Mouse (Mus musculus) embryonic facial prominence, embryonic 15.5 days (tissue): ENCODE measurements around the gene Tmsb15l. TPM values are rescaled to one million over a fixed set of nuclear protein-coding genes. Genes with fewer than 3 reads are reported as not detected.
"Not testable (repeated sequence)": the region's sequence is repeated elsewhere in the genome, so short reads cannot be mapped to it uniquely, and the experiment has no call there.

Experiments used
- ATAC-seq: fragments of 200-750 bp; cut with Nextera tagmentation; 2 replicates; pipeline ENCODE4 v1.8.0; 2017; ENCODE audit warnings: low read depth, moderate TSS enrichment; ENCODE audit not compliant: insufficient number of reproducible peaks, low FRiP score, low TSS enrichment
- H3K27ac ChIP-seq: fragments of 300-500 bp; sonication (generic); replicated peaks from 2 replicates; pipeline ENCODE4 v1.5.1; 2015; ENCODE audit warnings: mild to moderate bottlenecking, inconsistent platforms
- H3K27me3 ChIP-seq: fragments of 300-500 bp; sonication (generic); 2 replicates; pipeline ENCODE4 v1.6.1; 2015; ENCODE audit warnings: inconsistent platforms
- H3K36me3 ChIP-seq: fragments of 300-500 bp; sonication (generic); 2 replicates; pipeline ENCODE4 v1.6.1; 2015; ENCODE audit warnings: mild to moderate bottlenecking, inconsistent platforms
- H3K4me1 ChIP-seq: fragments of 300-500 bp; sonication (generic); 2 replicates; pipeline ENCODE4 v1.6.1; 2015; ENCODE audit warnings: inconsistent platforms
- H3K4me2 ChIP-seq: fragments of 300-500 bp; sonication (generic); replicated peaks from 2 replicates; pipeline ENCODE4 v1.6.1; 2015; ENCODE audit warnings: mild to moderate bottlenecking, inconsistent platforms
- H3K4me3 ChIP-seq: fragments of 300-500 bp; sonication (generic); replicated peaks from 2 replicates; pipeline ENCODE4 v1.5.1; 2015; ENCODE audit warnings: mild to moderate bottlenecking, inconsistent platforms
- H3K9ac ChIP-seq: fragments of 300-500 bp; sonication (generic); 2 replicates; pipeline ENCODE4 v1.6.1; 2015; ENCODE audit warnings: inconsistent platforms
- H3K9me3 ChIP-seq: fragments of 300-500 bp; sonication (generic); replicated peaks from 2 replicates; pipeline ENCODE4 v1.6.1; 2016; ENCODE audit warnings: inconsistent platforms
- WGBS: fragments of 180-500 bp; shearing (Covaris S2); methylation state at CpG from one replicate; pipeline ENCODE4 v1.1.7; 2015; 5-methylcytosine and 5-hydroxymethylcytosine counted together
- polyA plus RNA-seq: library from polyadenylated mRNA; unstranded; fragments of >200 nt; fragmentation: Nextera tagmentation; extraction: Ambion mirVana; gene quantifications from 2 replicates; pipeline ENCODE4 v1.2.1, GENCODE M21; 2015

Tmsb15l gene
- polyA plus RNA-seq, 1 experiment from 2014 or later: 3.9 TPM

DNA sequence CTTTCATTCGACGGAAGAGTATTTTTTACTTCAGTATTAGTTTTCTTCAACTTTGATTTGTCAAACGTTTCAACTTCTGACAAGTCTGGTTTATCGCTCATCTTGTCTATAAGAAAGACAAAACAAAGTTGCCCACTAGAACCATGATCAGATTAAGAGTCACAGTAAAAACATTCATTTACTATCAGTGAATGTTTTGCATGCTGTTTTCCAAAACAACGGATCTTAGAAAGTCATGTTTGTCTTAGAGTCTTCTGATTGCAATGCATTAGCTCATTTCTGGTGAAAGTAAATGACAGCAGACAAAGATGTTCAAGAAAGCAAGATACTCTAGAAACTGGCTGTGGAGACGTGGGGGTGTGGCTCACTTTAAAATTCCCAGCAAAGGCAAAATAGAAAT is 1.3 kb downstream of the Tmsb15l start, which contains the start of gene Tmsb15b2:
Gene Tmsb15b2 (minus strand): TSS at position 101 of the 400 bp plus-strand sequence.
- H3K36me3 ChIP-seq, H3K27me3 ChIP-seq, H3K9me3 ChIP-seq, ATAC-seq, H3K9ac ChIP-seq, H3K4me1 ChIP-seq, H3K27ac ChIP-seq: not testable (repeated sequence)
- WGBS: 87% methylated on average over 6 of the region's 6 CpGs
- Histone ChIP-seq H3K4me3 (peak within 1 kb of the TSS; percentile 47), H3K4me2 (peak within 1 kb of the TSS; percentile 51)

DNA sequence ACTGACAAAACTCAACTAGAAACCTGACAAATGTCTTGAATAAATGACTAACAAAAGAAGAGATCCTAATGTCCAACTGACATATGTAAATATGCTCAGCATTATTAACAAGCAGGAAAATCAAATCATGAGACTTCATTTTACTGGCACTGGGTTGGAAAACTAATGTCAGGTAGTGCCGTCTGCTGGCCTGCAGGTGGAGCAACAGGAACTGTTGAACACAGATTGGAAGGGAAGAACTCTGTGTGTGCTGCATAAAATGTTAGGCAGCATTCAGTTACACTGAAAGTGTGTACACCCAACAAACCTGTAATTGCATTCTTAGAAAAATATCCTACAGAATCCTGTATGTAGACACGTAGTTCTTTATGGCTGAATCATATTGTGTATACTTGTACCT is 17.0 kb downstream of the Tmsb15l start:
- H3K27ac ChIP-seq: no peak overlapping the region
- H3K36me3 ChIP-seq: no peaks in the 10 kb centered on the region
- no peaks in the 10 kb centered on the region for H3K27me3 ChIP-seq
- no peak overlapping the region for H3K4me3 ChIP-seq
- no peaks in the 10 kb centered on the region for H3K9me3 ChIP-seq
- ATAC-seq: no peak
- 17% methylated on average over 2 of the region's 2 CpGs for WGBS
- no peaks in the 10 kb centered on the region for H3K4me1 ChIP-seq
- no peak overlapping the region for H3K4me2 ChIP-seq
- no peak overlapping the region for H3K9ac ChIP-seq

- Histone ChIP-seq H3K4me2 (peak overlapping the region; percentile 45), H3K4me3 (peak overlapping the region; percentile 37)
- not testable (repeated sequence) for H3K36me3 ChIP-seq, H3K9ac ChIP-seq, H3K27ac ChIP-seq, H3K4me1 ChIP-seq, ATAC-seq, H3K27me3 ChIP-seq, H3K9me3 ChIP-seq
- 57% methylated on average over 5 of the region's 5 CpGs for WGBS
Measured at GRCm38 (mm10) chrX:136958300-136958699, 18.4 kb downstream of the Tmsb15l start.

DNA sequence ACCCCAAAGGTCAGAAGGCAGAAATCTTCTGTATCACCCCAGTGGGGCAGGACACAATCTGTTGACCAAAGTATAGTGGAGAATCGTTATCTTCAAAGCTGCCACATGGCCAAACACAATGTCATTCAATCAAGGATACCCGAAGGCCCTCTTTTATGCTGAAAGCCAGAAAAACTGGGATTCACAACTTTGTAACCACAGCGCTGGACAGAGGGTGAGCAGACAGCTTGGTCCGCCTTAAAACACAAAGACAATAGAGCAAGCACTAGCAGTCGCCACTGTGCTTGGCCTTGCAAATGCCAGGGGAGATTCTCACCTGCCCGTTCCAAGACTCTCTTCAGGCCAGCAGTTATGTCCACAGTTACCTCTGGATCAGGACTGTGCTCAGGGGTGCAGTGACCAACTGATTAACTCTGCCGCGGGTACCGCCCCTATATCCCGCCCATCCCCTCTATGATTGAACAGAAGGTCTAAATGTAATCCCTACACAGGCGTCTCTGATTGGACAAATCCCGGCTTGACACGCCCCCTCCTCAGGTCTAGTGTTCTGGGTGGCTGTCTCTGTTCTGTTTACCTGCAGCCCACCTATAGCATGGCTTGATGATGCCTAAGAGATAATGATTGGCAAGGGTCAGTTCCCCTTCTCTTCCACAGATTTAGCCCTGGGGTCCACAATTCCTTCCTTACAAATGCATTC is 18.9 kb downstream of the Tmsb15l start:
- peak; percentile 91 for ATAC-seq
- H3K9me3 ChIP-seq, H3K27me3 ChIP-seq, H3K4me1 ChIP-seq, H3K36me3 ChIP-seq, H3K27ac ChIP-seq, H3K9ac ChIP-seq: not testable (repeated sequence)
- Histone ChIP-seq H3K4me2 (peak overlapping the region; percentile 45), H3K4me3 (peak overlapping the region; percentile 37)
- 26% methylated on average over 13 of the region's 13 CpGs for WGBS

DNA sequence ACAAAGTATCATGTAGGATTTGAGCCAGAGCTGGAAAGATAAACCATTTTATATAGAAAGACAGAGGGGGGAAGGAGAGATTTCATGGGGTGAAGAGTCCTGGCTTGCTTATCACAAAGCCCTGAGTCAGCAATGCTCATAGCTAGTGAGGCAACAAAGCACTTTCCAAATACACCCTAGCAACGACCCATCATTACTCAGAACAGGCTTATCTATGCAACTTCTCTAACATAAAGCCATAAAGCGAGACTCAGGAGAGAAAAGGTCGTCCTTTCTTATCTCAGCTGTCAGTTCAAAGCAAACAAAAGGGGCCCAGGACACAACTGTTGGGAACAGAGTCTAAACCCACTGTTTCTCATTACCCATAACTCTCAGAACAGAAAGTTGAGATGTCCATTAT is 38.7 kb downstream of the Tmsb15l start:
- Histone ChIP-seq H3K4me1 (no peaks in the 10 kb centered on the region), H3K4me2 (no peak overlapping the region), H3K4me3 (no peak overlapping the region), H3K9me3 (no peaks in the 10 kb centered on the region), H3K36me3 (no peaks in the 10 kb centered on the region), H3K9ac (no peak overlapping the region), H3K27ac (no peak overlapping the region), H3K27me3 (no peaks in the 10 kb centered on the region)
- no peak for ATAC-seq
- WGBS: 43% methylated on average over 3 of the region's 3 CpGs

GRCm38 (mm10) chrX:136927031-136927430 is 49.6 kb downstream of the Tmsb15l start, which contains the start of gene H2bfm:
Gene H2bfm (plus strand): TSS chrX:136927325.
- Histone ChIP-seq H3K27ac (no peak within 1 kb of the TSS), H3K27me3 (no peaks in the 10 kb centered on the region), H3K9ac (no peak within 1 kb of the TSS), H3K36me3 (no peaks in the 10 kb centered on the region), H3K4me2 (no peak within 1 kb of the TSS), H3K4me3 (no peak within 1 kb of the TSS), H3K9me3 (no peaks in the 10 kb centered on the region), H3K4me1 (no peaks in the 10 kb centered on the region)
- no peak for ATAC-seq
- WGBS: 91% methylated on average over 14 of the region's 14 CpGs

DNA sequence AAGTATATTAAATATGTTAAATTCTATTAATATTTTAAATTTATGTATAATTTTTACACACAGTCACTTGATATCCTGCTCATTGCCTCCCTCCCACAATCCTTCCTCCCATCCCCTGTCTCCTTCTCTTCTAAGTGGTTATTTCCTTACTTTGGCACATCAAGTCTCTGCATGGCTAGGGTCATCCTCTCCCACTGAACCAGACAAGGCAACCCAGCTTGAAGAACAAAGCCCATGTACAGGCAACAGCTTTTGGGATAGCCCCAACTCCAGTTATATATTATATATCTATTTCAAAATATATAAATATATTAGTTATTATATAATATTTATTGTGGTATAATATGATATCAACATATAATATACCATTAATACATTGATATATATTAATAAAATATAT is 50.8 kb downstream of the Tmsb15l start:
- no peaks in the 10 kb centered on the region for H3K36me3 ChIP-seq

More for the DNA sequence above, 50.8 kb downstream of the Tmsb15l start:
- Histone ChIP-seq H3K4me2 (no peak overlapping the region), H3K9ac (no peak overlapping the region), H3K4me3 (no peak overlapping the region), H3K27ac (no peak overlapping the region), H3K27me3 (no peaks in the 10 kb centered on the region), H3K4me1 (no peaks in the 10 kb centered on the region), H3K9me3 (no peaks in the 10 kb centered on the region)
- ATAC-seq: no peak

Other genes starting within 250 kb of the Tmsb15l start
- gene Morf4l2, start 233.2 kb downstream of the Tmsb15l start, polyA plus RNA-seq: 552 and 560 TPM in 2 replicates
- 0.08 and 0.11 TPM in 2 replicates for gene Glra4, start 196.7 kb downstream of the Tmsb15l start, polyA plus RNA-seq
- 10.1 and 11.9 TPM in 2 replicates for gene Plp1, start 154.2 kb downstream of the Tmsb15l start, polyA plus RNA-seq
- 0.47 and 0.69 TPM in 2 replicates for gene Rab9b, start 108.1 kb downstream of the Tmsb15l start, polyA plus RNA-seq
- not detected in 2 replicates for gene H2bfm, start 49.5 kb downstream of the Tmsb15l start, polyA plus RNA-seq
- 45.0 and 55.7 TPM in 2 replicates for gene Tmsb15b2, start 1.4 kb downstream of the Tmsb15l start, polyA plus RNA-seq
- gene Tmsb15b1, start within 50 bp of the Tmsb15l start, polyA plus RNA-seq: 28.7 and 33.6 TPM in 2 replicates
- 15.0 and 18.9 TPM in 2 replicates for gene Zcchc18, start 16.3 kb upstream of the Tmsb15l start, polyA plus RNA-seq
- gene Slc25a53, start 61.4 kb upstream of the Tmsb15l start, polyA plus RNA-seq: 9.4 and 10.1 TPM in 2 replicates
- 5.6 and 5.7 TPM in 2 replicates for gene Fam199x, start 72.7 kb upstream of the Tmsb15l start, polyA plus RNA-seq
- gene Esx1, start 145.2 kb upstream of the Tmsb15l start, polyA plus RNA-seq: not detected in 2 replicates